Mouse (Mus musculus): ENCODE results near the gene Proser2.

DNA sequence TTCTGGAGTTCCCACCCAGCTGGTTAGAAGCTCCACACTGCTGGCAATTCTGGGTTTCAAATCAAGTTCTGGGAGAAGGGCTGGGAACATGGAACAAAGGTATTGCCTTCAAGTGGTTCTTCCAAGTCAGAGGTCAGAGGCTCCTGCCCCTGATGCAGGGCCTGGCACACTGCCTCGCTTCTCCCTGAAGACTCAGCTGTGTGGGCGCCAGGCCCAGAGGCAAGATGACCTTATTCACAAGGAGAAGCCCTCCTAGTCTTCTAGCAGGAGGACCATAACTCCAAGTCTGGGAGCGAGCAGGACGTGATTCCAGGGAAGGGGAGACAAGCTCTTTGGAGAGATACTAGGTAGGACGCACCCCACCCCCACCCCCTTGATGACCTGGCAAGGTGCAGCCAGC is 42.9 kb downstream of the Proser2 start:
- TF ChIP-seq GATA1 (IDR thresholded peaks at IDR 0.05; ENCODE audit: borderline replicate concordance, low read length) (no peak), FLI1 (IDR thresholded peaks at IDR 0.05; ENCODE audit: low read length) (no peak)

Data from megakaryocyte, embryonic 14.5 days (primary cell).